23 mouse cellular contexts compared by ENCODE assay signal in the genomic region with DNA sequence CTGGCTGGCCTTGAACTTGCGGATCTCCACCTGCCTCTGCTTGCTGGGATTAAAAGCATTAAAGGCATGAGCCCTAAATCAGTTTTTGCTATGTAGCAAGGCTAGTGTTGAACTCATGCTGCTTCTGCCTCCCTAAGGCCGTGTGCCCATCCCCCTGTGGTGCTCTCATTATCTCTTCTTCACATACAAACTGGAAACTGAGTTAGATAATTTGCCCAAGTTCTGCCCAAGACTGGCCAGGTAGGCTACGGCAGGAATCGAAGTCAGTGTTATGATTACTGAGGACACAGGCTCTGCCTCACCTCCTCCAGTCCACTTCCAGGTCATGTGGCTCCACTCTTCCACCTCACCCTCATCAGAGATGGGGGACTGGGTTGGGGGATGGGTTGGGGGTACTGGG. TPM values are rescaled to one million over a fixed set of nuclear protein-coding genes. Genes with fewer than 3 reads are reported as not detected.
A peak's percentile ranks its signal among the peaks of the same experiment; 100 is the strongest.
DNase-seq lines count a peak whose midpoint lies in the region; ATAC-seq and TF ChIP-seq lines count a peak whose summit lies in the region.
"Not testable (repeated sequence)": the region's sequence is repeated elsewhere in the genome, so short reads cannot be mapped to it uniquely, and the experiment has no call there.
"Had no signal": no experiment of that assay in that cellular context is flagged by ENCODE, and none has a peak within 500 bp of the region (broad histone marks: within the 10 kb centered on the region; RNA-seq: fewer than 3 reads in every experiment).

No protein-coding gene starts in this region.

- not testable (repeated sequence) for H3K27ac ChIP-seq in liver, embryonic 11.5 days (ENCODE audit: low read depth, low read length); liver, embryonic 13.5 days; liver, embryonic 15.5 days (replicated peaks); liver, postnatal 0 days (ENCODE audit: low read depth)

- H3K4me2 ChIP-seq in liver, embryonic 11.5 days; liver, embryonic 13.5 days; liver, embryonic 15.5 days; liver, postnatal 0 days (ENCODE audit: low read depth, low read length): not testable (repeated sequence)

- not testable (repeated sequence) for H3K36me3 ChIP-seq in liver, embryonic 11.5 days (ENCODE audit: control insufficient read depth, insufficient read depth, low read length); liver, embryonic 13.5 days; liver, embryonic 15.5 days (replicated peaks); liver, postnatal 0 days (replicated peaks; ENCODE audit: insufficient read depth, low read length)

- WGBS in liver, embryonic 11.5 days = 62% methylated on average over 4 of the region's 4 CpGs
- 36% methylated on average over 4 of the region's 4 CpGs for WGBS in liver, embryonic 13.5 days (ENCODE audit: insufficient replicate concordance)
- WGBS in liver, embryonic 15.5 days (ENCODE audit: insufficient replicate concordance) = 37% methylated on average over 4 of the region's 4 CpGs
- 69% methylated on average over 4 of the region's 4 CpGs for WGBS in liver, postnatal 0 days (ENCODE audit: insufficient replicate concordance)

- H3K27me3 ChIP-seq in liver, embryonic 11.5 days (replicated peaks; ENCODE audit: control insufficient read depth, insufficient read depth, low read length); liver, embryonic 13.5 days; liver, embryonic 15.5 days; liver, postnatal 0 days (ENCODE audit: insufficient read depth, low read length): not testable (repeated sequence)

- not testable (repeated sequence) for TF ChIP-seq CTCF in liver, postnatal 0 days (IDR thresholded peaks at IDR 0.05; ENCODE audit: low read depth)

- DNase-seq in MN1 (ENCODE audit: low spot score) = peak; percentile 1
- DNase-seq in liver = peak; percentile 41
- DNase-seq in liver, embryonic 11.5 days (ENCODE audit: low spot score); liver, embryonic 13.5 days; liver, postnatal 0 days: not testable (repeated sequence)

- H3K4me1 ChIP-seq in liver, embryonic 11.5 days (replicated peaks; ENCODE audit: control insufficient read depth, insufficient read depth, low read length); liver, postnatal 0 days (ENCODE audit: insufficient read depth): not testable (repeated sequence)
- H3K4me1 ChIP-seq in liver, embryonic 13.5 days (replicated peaks) = peaks cover 40% of the 10 kb centered on the region
- H3K4me1 ChIP-seq in liver, embryonic 15.5 days (replicated peaks) = peaks cover 37% of the 10 kb centered on the region

- 0 out of 2 replicates have a peak, but pooled peaks have one; percentile 25 for TF ChIP-seq EP300 in liver, postnatal 0 days (IDR thresholded peaks at IDR 0.05; ENCODE audit: low read depth)

- peak; percentile 40; the same call in 1 of the 2 replicates for ATAC-seq in erythroid progenitor cell, adult 5-6 weeks (replicated peaks; ENCODE audit: low FRiP score, poor library complexity, severe bottlenecking)
- peak; percentile 53; the same call in 1 of the 2 replicates for ATAC-seq in liver, embryonic 11.5 days (replicated peaks; ENCODE audit: low FRiP score)
- peak; percentile 71 for ATAC-seq in liver, embryonic 13.5 days (ENCODE audit: low read depth)
- ATAC-seq in liver, embryonic 15.5 days (ENCODE audit: insufficient read depth) = peak; percentile 53
- not testable (repeated sequence) for ATAC-seq in liver, postnatal 0 days
- ATAC-seq in megakaryocyte-erythroid progenitor cell, adult 5-6 weeks (replicated peaks; ENCODE audit: low FRiP score, low TSS enrichment, poor library complexity, severe bottlenecking) = peak; percentile 42; the same call in 1 of the 2 replicates

- not testable (repeated sequence) for H3K9ac ChIP-seq in liver, embryonic 11.5 days (ENCODE audit: low read depth, low read length); liver, embryonic 13.5 days; liver, embryonic 15.5 days; liver, postnatal 0 days (replicated peaks)

- H3K4me3 ChIP-seq in liver, embryonic 11.5 days (ENCODE audit: low read depth, low read length); liver, embryonic 13.5 days (replicated peaks); liver, embryonic 15.5 days (replicated peaks); liver, postnatal 0 days (ENCODE audit: low read depth, low read length): not testable (repeated sequence)

- H3K9me3 ChIP-seq in liver, embryonic 11.5 days (ENCODE audit: control insufficient read depth, low read length); liver, embryonic 13.5 days (replicated peaks); liver, embryonic 15.5 days (replicated peaks); liver, postnatal 0 days (ENCODE audit: low read length): not testable (repeated sequence)

RNA-seq across cellular contexts. Expression of gene Selenbp2, which starts 2.9 kb away (rescaled TPM):
- total RNA-seq in erythroid progenitor cell, adult 5-6 weeks (2015; ENCODE audit: low replicate concordance) = not detected in 2 replicates
- not detected in 2 replicates for total RNA-seq in erythroid progenitor cell, adult 5-6 weeks (2017; ENCODE audit: low replicate concordance)
- polyA plus RNA-seq in liver, embryonic 11.5 days (2014; fragmentation: Nextera tagmentation; extraction: Ambion mirVana) = 1.7 and 2.6 TPM in 2 replicates
- 6.7 and 8.5 TPM in 2 replicates for polyA plus RNA-seq in liver, embryonic 13.5 days (2015; fragmentation: Nextera tagmentation; extraction: Ambion mirVana)
- polyA plus RNA-seq in liver, embryonic 15.5 days (2015; fragmentation: Nextera tagmentation; extraction: Ambion mirVana) = 69.0 and 92.7 TPM in 2 replicates
- polyA plus RNA-seq in liver, postnatal 0 days (2015; fragmentation: Nextera tagmentation; extraction: Ambion mirVana) = 35.1 and 39.9 TPM in 2 replicates
- 0.74 and 7.0 TPM in 2 replicates for total RNA-seq in megakaryocyte-erythroid progenitor cell, adult 5-6 weeks (2014; fragmentation: Nextera tagmentation)
- 1.1 TPM in 1 of 2 replicates, not detected in the other for total RNA-seq in megakaryocyte-erythroid progenitor cell, adult 5-6 weeks (2017)
- total RNA-seq: ES-E14 had no signal
- polyA plus RNA-seq: C2C12; embryonic facial prominence, embryonic 11.5 days; forebrain, embryonic 10.5 days; forebrain, embryonic 14.5 days; forebrain, embryonic 16.5 days had no signal

RNA-seq across cellular contexts. Expression of gene Tuft1, which starts 37.6 kb away (rescaled TPM):
- total RNA-seq in erythroid progenitor cell, adult 5-6 weeks (2015; ENCODE audit: low replicate concordance) = 2.9 and 5.4 TPM in 2 replicates
- 2.4 and 12.6 TPM in 2 replicates for total RNA-seq in erythroid progenitor cell, adult 5-6 weeks (2017; ENCODE audit: low replicate concordance)
- 7.7 and 8.8 TPM in 2 replicates for polyA plus RNA-seq in liver, embryonic 11.5 days (2014; fragmentation: Nextera tagmentation; extraction: Ambion mirVana)
- 4.7 and 5.3 TPM in 2 replicates for polyA plus RNA-seq in liver, embryonic 13.5 days (2015; fragmentation: Nextera tagmentation; extraction: Ambion mirVana)
- 10.9 and 12.6 TPM in 2 replicates for polyA plus RNA-seq in liver, embryonic 15.5 days (2015; fragmentation: Nextera tagmentation; extraction: Ambion mirVana)
- polyA plus RNA-seq in liver, postnatal 0 days (2015; fragmentation: Nextera tagmentation; extraction: Ambion mirVana) = 7.5 and 8.1 TPM in 2 replicates
- total RNA-seq in megakaryocyte-erythroid progenitor cell, adult 5-6 weeks (2014; fragmentation: Nextera tagmentation) = 6.6 and 6.7 TPM in 2 replicates
- 7.4 and 10.4 TPM in 2 replicates for total RNA-seq in megakaryocyte-erythroid progenitor cell, adult 5-6 weeks (2017)

RNA-seq across cellular contexts. Expression of gene Gm10972, which starts 53.3 kb away (rescaled TPM):
- not detected in 2 replicates for total RNA-seq in erythroid progenitor cell, adult 5-6 weeks (2015; ENCODE audit: low replicate concordance)
- not detected in 2 replicates for total RNA-seq in erythroid progenitor cell, adult 5-6 weeks (2017; ENCODE audit: low replicate concordance)
- polyA plus RNA-seq in liver, embryonic 11.5 days (2014; fragmentation: Nextera tagmentation; extraction: Ambion mirVana) = not detected in 2 replicates
- not detected in 2 replicates for polyA plus RNA-seq in liver, embryonic 13.5 days (2015; fragmentation: Nextera tagmentation; extraction: Ambion mirVana)
- polyA plus RNA-seq in liver, embryonic 15.5 days (2015; fragmentation: Nextera tagmentation; extraction: Ambion mirVana) = not detected in 2 replicates
- not detected in 2 replicates for polyA plus RNA-seq in liver, postnatal 0 days (2015; fragmentation: Nextera tagmentation; extraction: Ambion mirVana)
- not detected in 2 replicates for total RNA-seq in megakaryocyte-erythroid progenitor cell, adult 5-6 weeks (2014; fragmentation: Nextera tagmentation)
- total RNA-seq in megakaryocyte-erythroid progenitor cell, adult 5-6 weeks (2017) = not detected in 2 replicates
- total RNA-seq: adrenal gland, adult 2 months; adrenal gland, postnatal 10 days; adrenal gland, postnatal 25 days; adrenal gland, postnatal 4 days; common myeloid progenitor, adult 5-6 weeks; ES-E14 had no signal
- polyA plus RNA-seq: adrenal gland, adult 2 months; brain, embryonic 14.5 days; C2C12; embryonic facial prominence, embryonic 11.5 days; embryonic facial prominence, embryonic 13.5 days; embryonic facial prominence, embryonic 15.5 days; forebrain, embryonic 10.5 days; forebrain, embryonic 12.5 days; forebrain, embryonic 14.5 days; forebrain, embryonic 16.5 days had no signal
